Mouse (Mus musculus): ENCODE data around the gene Perp.

GRCm38 (mm10) chr10:18839530-18839929 lies 5.3 kb upstream of the Perp start:
- TF ChIP-seq CTCF (IDR thresholded peaks at IDR 0.05; ENCODE audit: extremely low read depth, insufficient read depth, low read length) (no peak), POLR2A (IDR thresholded peaks at IDR 0.05; ENCODE audit: extremely low read depth, insufficient read depth, low read length) (no peak)

Measured in cortical plate, adult 2 months (tissue).